Mouse (Mus musculus) right cerebral cortex, adult 2 months (tissue): ENCODE data around the gene Rgs9bp.

ENCODE experiments used
- DNase-seq, 2 experiments: peaks; one replicate each; pipeline ENCODE4 v3.0.0; 2021 to 2022; ENCODE audit warnings: low spot score in 2 of 2

The Rgs9bp gene

GRCm38 (mm10) chr7:35585191-35586054, at the start of gene Rgs9bp:
TSS of gene Rgs9bp (minus strand) at chr7:35585582.
- no peak for DNase-seq

DNA sequence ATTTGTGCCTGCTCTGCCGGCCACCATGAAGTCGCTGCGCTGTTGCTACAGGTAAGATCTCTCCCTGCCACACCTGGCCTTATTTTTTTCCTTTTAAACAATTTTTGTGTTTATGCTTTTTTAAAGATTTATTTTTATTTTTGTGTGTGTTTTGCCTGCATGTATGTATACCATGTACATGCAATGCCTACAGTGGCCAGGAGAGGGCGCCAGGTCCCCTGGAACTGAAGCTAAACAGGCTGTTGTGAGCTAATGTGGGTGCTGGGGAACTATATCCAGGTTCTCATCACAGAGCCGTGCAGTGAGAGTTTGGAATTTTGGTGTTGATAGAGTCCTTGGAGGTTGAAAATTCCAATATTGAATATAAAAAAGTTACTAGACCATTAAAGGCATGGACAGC, 43.1 kb upstream of the Rgs9bp start:
- DNase-seq: peak in 1 of 2 experiments; percentile 18

DNA sequence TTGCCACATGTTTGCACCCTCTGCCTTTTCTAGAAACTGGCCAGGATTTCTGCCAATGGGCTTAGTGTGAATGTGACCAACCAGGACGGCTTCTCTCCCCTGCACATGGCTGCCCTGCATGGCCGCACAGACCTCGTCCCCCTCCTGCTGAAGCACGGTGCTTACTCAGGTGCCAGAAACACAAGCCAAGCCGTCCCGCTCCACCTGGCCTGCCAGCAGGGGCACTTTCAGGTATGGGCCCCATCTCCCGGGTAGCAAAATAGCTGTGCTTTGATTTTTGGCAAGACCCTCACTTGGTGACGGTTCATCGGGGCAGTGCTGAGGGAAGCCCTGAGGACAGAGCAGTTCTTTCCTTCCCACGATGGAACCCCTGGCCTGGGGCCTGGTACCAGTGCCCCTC, 42.0 kb upstream of the Rgs9bp start:
- DNase-seq: no peak

DNA sequence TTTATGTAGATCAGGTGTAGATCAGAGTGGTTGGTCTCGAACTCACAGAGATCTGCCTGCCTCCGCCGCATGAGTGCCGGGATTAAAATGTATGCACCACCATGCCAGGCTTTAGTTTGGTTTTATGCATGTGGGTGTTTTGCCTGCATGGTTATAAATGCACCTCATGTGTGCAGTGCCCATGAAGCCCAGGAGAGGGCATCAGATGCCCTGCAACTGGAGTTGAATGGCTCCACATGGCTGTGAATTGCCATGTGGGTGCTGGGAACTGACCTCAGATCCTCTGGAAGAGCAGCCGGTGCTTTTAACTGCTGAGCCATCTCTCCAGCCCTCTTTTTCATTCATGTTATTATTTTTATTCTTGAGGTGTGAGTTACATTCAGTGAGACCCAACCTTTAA, 40.7 kb upstream of the Rgs9bp start:
- DNase-seq: no peak

GRCm38 (mm10) chr7:35622626-35623025, 37.2 kb upstream of the Rgs9bp start:
- no peak for DNase-seq

- no peak for DNase-seq
Observed at GRCm38 (mm10) chr7:35617513-35617912, 32.1 kb upstream of the Rgs9bp start.

DNA sequence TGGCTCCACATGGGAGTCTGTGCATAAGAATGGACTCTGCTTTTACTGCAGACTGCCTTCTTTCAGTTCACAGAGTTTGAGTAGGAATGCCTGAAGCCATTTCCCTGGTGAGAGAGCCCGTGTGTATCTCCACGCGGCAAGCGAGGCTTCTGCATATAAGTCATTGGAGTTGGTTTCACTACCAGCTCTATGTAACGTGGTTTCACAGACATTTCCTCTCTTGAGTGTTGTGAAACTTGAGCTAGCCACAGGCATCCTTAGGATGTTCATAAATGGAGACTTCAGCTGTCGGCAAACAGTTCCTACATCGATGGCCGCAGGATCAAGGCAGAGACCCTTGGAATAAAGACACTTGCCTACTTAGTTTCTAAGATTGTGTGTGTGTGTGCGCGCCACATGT, 23.9 kb upstream of the Rgs9bp start:
- DNase-seq: no peak

- no peak for DNase-seq
Observed at GRCm38 (mm10) chr7:35606816-35607215, 21.4 kb upstream of the Rgs9bp start.

DNA sequence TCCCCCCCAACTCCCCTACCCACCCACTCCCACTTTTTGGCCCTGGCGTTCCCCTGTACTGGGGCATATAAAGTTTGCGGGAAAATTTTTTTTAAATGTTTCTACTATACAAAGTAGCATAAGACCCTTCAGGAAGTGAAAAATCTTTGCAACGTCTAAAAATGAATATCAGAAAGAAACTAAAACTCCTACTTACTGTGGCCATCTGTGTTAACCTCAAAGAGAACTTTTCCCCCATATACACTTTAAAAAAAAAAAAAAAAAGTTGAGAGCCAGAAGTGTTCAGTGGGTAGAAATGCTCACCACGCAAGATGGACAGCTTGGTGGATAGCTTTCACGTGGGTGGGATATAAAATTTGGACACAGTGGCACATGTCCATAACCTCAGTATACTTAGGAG, 17.4 kb upstream of the Rgs9bp start:
- DNase-seq: no peak

DNA sequence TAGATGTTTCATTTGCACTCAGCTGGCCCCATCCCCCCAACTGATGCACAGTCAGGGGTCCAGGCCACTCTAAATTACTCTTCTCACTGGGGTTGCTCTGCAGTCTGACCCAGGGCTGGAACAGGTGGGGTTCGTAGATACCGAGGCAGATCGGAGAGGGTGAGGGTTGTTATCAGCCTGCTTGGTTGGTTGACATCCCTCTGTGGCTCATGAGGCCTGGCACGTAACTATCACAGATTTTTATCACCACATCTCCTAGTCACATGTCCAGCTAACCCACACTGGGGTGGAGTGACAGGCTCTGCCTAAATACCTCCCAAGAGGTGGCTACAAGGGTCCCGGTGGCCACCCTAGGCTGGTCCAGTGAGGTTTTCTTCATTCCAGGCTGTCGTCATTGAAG, 15.7 kb upstream of the Rgs9bp start:
- DNase-seq: no peak

- no peak for DNase-seq
Observed at GRCm38 (mm10) chr7:35600031-35600430, 14.6 kb upstream of the Rgs9bp start.

DNA sequence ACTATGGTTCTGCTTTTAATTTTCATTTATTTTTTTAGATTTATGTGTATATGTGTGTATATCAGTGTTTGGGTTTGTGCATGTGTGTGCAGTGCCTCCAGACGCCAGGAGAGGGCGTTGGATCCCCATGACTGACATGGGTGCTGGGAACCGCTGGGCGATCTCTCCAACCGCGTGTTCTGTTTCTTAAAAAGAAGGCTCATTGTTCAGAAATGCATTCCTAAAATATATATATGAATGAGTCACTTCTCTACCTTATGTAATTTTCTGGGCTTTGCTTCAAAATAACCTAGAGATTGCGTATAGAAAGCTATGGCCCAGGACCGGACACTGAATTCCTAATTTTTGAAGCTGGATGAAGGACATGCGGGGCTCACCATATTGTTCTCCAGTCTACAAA, 14.1 kb upstream of the Rgs9bp start:
- peak; percentile 23 to 28 for DNase-seq

DNA sequence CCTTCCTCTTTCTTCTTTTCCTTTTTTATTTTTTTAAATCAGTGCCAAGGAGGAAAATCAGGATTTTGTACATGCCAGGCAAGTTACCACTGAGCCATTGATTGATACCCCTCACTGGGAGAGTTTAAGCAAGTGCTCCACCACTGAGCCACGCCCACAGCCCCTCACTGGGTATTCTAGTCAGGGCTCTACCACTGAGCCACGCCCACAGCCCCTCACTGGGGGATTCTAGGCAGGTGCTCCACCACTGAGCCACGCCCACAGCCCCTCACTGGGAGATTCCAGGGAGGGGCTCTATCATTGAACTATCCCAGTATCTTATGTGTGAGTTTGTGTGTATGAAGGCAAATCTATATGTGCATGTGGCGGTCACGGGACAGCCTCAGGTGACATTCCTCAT, 8.9 kb upstream of the Rgs9bp start:
- DNase-seq: no peak

GRCm38 (mm10) chr7:35590731-35591191, 5.4 kb upstream of the Rgs9bp start:
- peak in 1 of 2 experiments; percentile 31 for DNase-seq

GRCm38 (mm10) chr7:35589485-35589884, 4.1 kb upstream of the Rgs9bp start:
- no peak for DNase-seq

GRCm38 (mm10) chr7:35588680-35589428, 3.5 kb upstream of the Rgs9bp start:
- no peak for DNase-seq

DNA sequence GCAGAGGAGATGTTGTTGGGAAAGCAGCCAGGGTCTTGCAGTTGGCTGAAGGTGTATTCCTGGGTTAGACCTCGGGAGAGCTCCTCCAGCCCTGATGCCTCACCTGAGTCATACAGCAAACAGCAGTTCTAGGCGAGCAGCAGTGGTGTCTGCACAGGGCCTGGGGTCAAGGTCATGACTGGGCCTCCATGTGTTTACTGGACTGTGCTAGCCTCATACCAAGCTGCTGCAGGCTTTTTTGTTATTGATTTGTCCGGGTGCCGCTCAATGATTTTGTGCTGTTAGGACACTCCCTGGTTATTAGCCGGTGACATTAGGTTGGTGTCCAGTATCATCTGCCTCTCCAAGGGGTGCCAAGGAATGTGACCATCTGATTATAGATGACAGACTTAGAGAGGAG, 2.3 kb upstream of the Rgs9bp start:
- DNase-seq: no peak

DNA sequence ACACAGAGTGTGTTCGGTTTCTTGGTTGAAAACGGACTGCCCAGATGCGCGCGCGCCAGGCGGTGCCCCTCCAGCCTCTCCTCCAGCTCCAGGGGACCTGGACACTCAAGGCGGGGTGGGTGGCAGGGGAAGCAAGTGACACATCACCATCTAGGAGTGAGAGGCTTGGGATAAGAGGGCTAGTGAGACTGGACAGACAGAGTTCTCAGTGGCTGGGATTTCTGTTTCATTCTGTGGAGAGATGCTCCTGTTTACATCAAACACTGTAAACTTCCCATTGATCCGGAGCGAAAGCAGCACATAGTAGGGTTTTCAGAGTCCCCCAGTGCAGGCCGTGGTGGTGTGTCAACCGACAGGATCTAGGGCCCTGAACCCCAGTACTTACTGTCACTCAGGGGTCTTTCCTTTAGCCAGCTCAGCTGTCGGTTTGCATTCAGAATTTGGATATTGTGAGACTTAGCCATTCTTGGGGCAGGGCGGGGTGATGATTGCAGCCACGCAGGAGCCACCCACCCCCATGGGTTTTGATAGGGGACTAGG, 1.6 kb upstream of the Rgs9bp start:
- DNase-seq: no peak

DNA sequence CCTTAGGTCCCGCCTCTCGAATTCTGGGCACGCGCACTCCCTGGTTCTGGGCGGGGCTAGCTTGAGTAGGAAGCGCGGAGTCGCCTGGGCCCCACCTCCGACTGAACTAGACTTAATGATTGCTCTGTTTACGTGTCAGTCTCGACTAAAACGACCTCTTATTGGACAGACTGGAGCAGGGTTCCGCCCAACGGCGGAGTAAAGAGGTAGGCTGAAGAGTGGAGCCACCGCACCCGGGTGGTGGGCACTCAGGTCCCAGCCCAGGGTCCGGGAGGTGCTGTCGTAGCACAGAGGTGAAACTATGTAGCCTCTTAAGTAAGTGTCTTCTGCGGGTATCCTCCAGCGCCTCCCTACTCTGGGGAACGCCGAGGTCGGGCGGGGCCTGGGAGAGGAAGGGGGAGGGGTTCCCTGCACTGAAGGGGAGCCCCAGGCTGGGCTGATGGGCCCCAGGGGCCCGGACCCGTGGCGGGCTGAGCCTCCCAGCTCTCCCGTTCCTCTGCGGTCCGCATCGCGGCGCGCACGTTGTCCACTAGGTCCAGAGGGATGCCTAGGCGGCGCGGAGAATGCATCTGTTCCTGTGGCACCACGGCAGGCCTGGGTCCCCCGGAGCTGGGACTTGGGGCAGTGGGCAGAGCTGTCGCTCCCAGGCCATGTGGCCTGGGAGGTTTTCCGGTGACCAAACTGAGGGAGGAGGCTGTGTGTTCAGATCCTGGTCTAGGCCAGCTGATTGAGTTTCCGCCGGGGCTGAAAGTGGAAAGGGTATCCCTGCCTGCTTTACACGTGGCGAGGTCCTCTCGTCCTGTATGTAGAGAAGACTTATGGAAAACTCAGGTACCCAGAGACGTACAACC, 898 bp upstream of the Rgs9bp start, which contains the start of gene Ankrd27:
Gene Ankrd27, plus strand, starts transcription at position 190 of the 851 bp plus-strand sequence.
- DNase-seq: peak; percentile 98

- no peak for DNase-seq
Observed at GRCm38 (mm10) chr7:35584786-35585190, 594 bp downstream of the Rgs9bp start.

DNA sequence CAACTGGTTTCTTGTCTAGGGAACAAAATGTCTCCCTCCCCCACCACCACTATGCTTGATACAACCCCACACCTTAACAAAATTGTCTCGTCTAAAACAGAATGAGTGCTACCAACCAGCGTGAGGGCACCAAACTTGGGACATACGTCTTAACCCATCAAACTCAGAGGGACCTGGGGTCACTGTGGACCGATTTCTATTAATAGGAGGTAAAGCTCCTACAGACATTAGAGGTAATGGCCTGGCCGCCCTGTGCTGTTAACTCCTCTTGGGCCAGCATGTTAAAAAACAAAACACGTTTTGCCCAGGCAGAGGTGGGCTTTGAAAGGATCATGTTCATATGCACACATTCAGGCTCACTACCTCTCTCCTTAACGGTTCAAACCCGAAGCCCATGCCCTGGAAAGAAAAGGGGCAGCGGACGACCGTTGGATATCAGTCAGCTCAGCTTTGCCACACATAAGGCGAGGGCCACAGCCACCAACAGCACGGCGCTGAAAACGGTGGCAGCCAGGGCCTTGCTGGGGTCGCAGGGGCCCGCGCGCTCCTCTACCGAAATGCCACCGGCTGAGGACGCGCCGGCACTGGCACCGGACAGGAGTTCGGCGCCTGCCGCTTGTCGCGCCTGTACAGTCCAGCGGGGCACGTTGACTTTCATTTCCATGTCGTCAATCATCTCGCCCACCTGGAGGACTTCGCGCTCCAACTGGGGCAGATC, 1.2 kb downstream of the Rgs9bp start:
- DNase-seq: no peak
